Mouse (Mus musculus): ENCODE measurements at regions not wholly inside any gene's neighbourhood (a gene's known extent, or its start where the extent isn't known, plus 50 kb on each side); places are given as distances from the start of the nearest gene placed in this dataset.

GRCm38 (mm10) chr9:31559506-31560225 is 95.4 kb upstream of the Tmem45b start:
- H3K27ac ChIP-seq (ENCODE audit: low read depth), result no peak overlapping the region
- H3K36me3 ChIP-seq (ENCODE audit: control insufficient read depth, insufficient read depth, low read length), result no peaks in the 10 kb centered on the region
- ATAC-seq (replicated peaks; ENCODE audit: low FRiP score, low TSS enrichment, low read depth), result peak; percentile 76
- 31% methylated on average over 18 of the region's 18 CpGs for WGBS
- no peaks in the 10 kb centered on the region for H3K27me3 ChIP-seq (replicated peaks; ENCODE audit: control insufficient read depth, insufficient read depth, low read length)
- no peak overlapping the region for H3K9ac ChIP-seq (ENCODE audit: low read length)
- peak overlapping the region; percentile 19 for H3K4me3 ChIP-seq (ENCODE audit: low read depth, low read length)
- DNase-seq (ENCODE audit: low spot score), result peak; percentile 85
- H3K4me1 ChIP-seq (replicated peaks; ENCODE audit: control insufficient read depth, insufficient read depth, low read length), result no peaks in the 10 kb centered on the region
- H3K4me2 ChIP-seq (ENCODE audit: low read length), result peak overlapping the region; percentile 52
- H3K9me3 ChIP-seq (ENCODE audit: control insufficient read depth, low read length), result no peaks in the 10 kb centered on the region

GRCm38 (mm10) chr9:31543691-31544052 is 79.4 kb upstream of the Tmem45b start:
- Histone ChIP-seq H3K27me3 (replicated peaks; ENCODE audit: control insufficient read depth, insufficient read depth, low read length) (no peaks in the 10 kb centered on the region), H3K27ac (ENCODE audit: low read depth) (no peak overlapping the region), H3K4me1 (replicated peaks; ENCODE audit: control insufficient read depth, insufficient read depth, low read length) (no peaks in the 10 kb centered on the region), H3K9ac (ENCODE audit: low read length) (no peak overlapping the region), H3K36me3 (ENCODE audit: control insufficient read depth, insufficient read depth, low read length) (no peaks in the 10 kb centered on the region), H3K4me3 (ENCODE audit: low read depth, low read length) (no peak overlapping the region), H3K4me2 (ENCODE audit: low read length) (no peak overlapping the region), H3K9me3 (ENCODE audit: control insufficient read depth, low read length) (no peaks in the 10 kb centered on the region)
- ATAC-seq (replicated peaks; ENCODE audit: low FRiP score, low TSS enrichment, low read depth) (peak; percentile 36; the same call in 1 of the 2 replicates), DNase-seq (ENCODE audit: low spot score) (no peak)
- WGBS, result 67% methylated on average over 6 of the region's 6 CpGs

- Histone ChIP-seq H3K4me2 (ENCODE audit: low read length) (no peak overlapping the region), H3K36me3 (ENCODE audit: control insufficient read depth, insufficient read depth, low read length) (no peaks in the 10 kb centered on the region), H3K9ac (ENCODE audit: low read length) (no peak overlapping the region), H3K27ac (ENCODE audit: low read depth) (no peak overlapping the region), H3K4me3 (ENCODE audit: low read depth, low read length) (no peak overlapping the region), H3K9me3 (ENCODE audit: control insufficient read depth, low read length) (no peaks in the 10 kb centered on the region), H3K4me1 (replicated peaks; ENCODE audit: control insufficient read depth, insufficient read depth, low read length) (no peaks in the 10 kb centered on the region), H3K27me3 (replicated peaks; ENCODE audit: control insufficient read depth, insufficient read depth, low read length) (no peaks in the 10 kb centered on the region)
- 10% methylated on average over 13 of the region's 13 CpGs for WGBS
- ATAC-seq (replicated peaks; ENCODE audit: low FRiP score, low TSS enrichment, low read depth) (peak; percentile 82), DNase-seq (ENCODE audit: low spot score) (peak; percentile 96)
Observed at GRCm38 (mm10) chr9:31542909-31543690, 78.8 kb upstream of the Tmem45b start.

- WGBS, result 51% methylated on average over 5 of the region's 5 CpGs
- no peak overlapping the region for H3K4me3 ChIP-seq (ENCODE audit: low read depth, low read length)
- no peaks in the 10 kb centered on the region for H3K36me3 ChIP-seq (ENCODE audit: control insufficient read depth, insufficient read depth, low read length)
- no peaks in the 10 kb centered on the region for H3K9me3 ChIP-seq (ENCODE audit: control insufficient read depth, low read length)
- H3K9ac ChIP-seq (ENCODE audit: low read length), result no peak overlapping the region
- H3K4me2 ChIP-seq (ENCODE audit: low read length), result no peak overlapping the region
- DNase-seq (ENCODE audit: low spot score) (no peak), ATAC-seq (replicated peaks; ENCODE audit: low FRiP score, low TSS enrichment, low read depth) (no peak)
- no peaks in the 10 kb centered on the region for H3K4me1 ChIP-seq (replicated peaks; ENCODE audit: control insufficient read depth, insufficient read depth, low read length)
- H3K27me3 ChIP-seq (replicated peaks; ENCODE audit: control insufficient read depth, insufficient read depth, low read length), result no peaks in the 10 kb centered on the region
- no peak overlapping the region for H3K27ac ChIP-seq (ENCODE audit: low read depth)
Observed at GRCm38 (mm10) chr9:31541615-31542191, 77.4 kb upstream of the Tmem45b start.

DNA sequence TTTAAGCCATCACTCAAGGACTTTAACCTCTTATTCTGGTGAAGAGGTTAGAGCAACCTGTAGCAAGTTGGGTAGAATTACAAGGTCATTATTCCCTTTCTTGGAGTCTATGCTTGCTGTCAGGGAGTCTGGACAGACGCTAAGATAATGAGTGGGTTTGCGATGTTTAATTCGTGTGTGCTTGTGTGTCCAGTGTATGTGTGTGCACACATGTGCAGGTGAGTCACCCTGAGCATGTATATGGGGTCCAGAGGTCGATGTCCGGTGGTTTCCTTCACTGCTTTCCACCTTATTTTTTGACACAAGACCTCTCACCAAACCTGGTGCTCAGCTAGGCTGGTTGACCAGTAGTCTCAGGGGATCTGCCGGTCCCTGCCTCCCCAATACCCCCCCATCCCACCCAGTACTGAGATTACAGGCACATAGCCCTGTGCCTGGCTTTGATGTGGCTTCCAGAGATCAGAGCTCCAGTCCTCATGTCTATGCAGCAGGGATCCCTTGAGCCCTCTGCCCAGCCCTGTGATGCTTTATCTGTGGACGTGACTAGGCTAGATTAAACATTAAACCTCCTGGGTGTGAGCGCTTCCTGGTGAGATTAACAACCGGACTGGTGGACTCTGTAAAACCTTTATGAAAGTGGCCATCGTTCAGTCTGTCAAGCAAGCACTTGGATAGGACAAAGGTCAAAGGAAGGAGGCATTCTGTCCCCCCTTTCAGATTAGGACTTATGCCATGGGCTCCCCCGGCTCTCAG is 74.4 kb upstream of the Tmem45b start:
- Histone ChIP-seq H3K9ac (ENCODE audit: low read length) (no peak overlapping the region), H3K9me3 (ENCODE audit: control insufficient read depth, low read length) (no peaks in the 10 kb centered on the region), H3K27ac (ENCODE audit: low read depth) (peak overlapping the region; percentile 2), H3K4me1 (replicated peaks; ENCODE audit: control insufficient read depth, insufficient read depth, low read length) (no peaks in the 10 kb centered on the region), H3K4me3 (ENCODE audit: low read depth, low read length) (no peak overlapping the region), H3K36me3 (ENCODE audit: control insufficient read depth, insufficient read depth, low read length) (no peaks in the 10 kb centered on the region), H3K27me3 (replicated peaks; ENCODE audit: control insufficient read depth, insufficient read depth, low read length) (no peaks in the 10 kb centered on the region), H3K4me2 (ENCODE audit: low read length) (no peak overlapping the region)
- ATAC-seq (replicated peaks; ENCODE audit: low FRiP score, low TSS enrichment, low read depth) (peak; percentile 89), DNase-seq (ENCODE audit: low spot score) (no peak)
- WGBS, result 65% methylated on average over 11 of the region's 11 CpGs

GRCm38 (mm10) chr9:31529021-31529420 is 64.8 kb upstream of the Tmem45b start:
- H3K4me2 ChIP-seq (ENCODE audit: low read length), result no peak overlapping the region
- no peaks in the 10 kb centered on the region for H3K9me3 ChIP-seq (ENCODE audit: control insufficient read depth, low read length)
- H3K36me3 ChIP-seq (ENCODE audit: control insufficient read depth, insufficient read depth, low read length), result no peaks in the 10 kb centered on the region
- no peak overlapping the region for H3K27ac ChIP-seq (ENCODE audit: low read depth)
- ATAC-seq (replicated peaks; ENCODE audit: low FRiP score, low TSS enrichment, low read depth) (no peak), DNase-seq (ENCODE audit: low spot score) (no peak)
- H3K27me3 ChIP-seq (replicated peaks; ENCODE audit: control insufficient read depth, insufficient read depth, low read length), result no peaks in the 10 kb centered on the region
- 71% methylated on average over 6 of the region's 6 CpGs for WGBS
- H3K9ac ChIP-seq (ENCODE audit: low read length), result no peak overlapping the region
- no peak overlapping the region for H3K4me3 ChIP-seq (ENCODE audit: low read depth, low read length)
- H3K4me1 ChIP-seq (replicated peaks; ENCODE audit: control insufficient read depth, insufficient read depth, low read length), result no peaks in the 10 kb centered on the region

DNA sequence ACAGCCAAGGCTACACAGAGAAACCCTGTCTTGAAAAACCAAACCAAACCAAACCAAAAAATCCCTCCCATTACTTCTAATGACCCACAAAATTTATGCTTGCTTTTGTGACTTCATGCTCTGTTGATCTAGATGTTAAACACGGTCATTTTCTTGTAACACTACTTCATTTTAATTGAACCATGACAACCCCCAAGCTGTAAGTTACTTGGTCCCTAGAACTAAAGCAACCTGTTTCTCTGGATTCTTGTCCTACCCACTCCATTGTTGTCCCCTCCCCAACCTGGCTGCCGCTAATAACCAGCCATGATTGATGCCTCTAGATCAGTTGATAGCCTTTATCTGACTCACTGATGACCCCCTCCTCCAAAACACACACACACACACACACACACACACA is 63.0 kb upstream of the Tmem45b start:
- H3K36me3 ChIP-seq (ENCODE audit: control insufficient read depth, insufficient read depth, low read length), result no peaks in the 10 kb centered on the region
- no peak for ATAC-seq (replicated peaks; ENCODE audit: low FRiP score, low TSS enrichment, low read depth)
- WGBS, result 72% methylated on average over 2 of the region's 2 CpGs

More for the DNA sequence above, 63.0 kb upstream of the Tmem45b start:
- Histone ChIP-seq H3K4me3 (ENCODE audit: low read depth, low read length) (no peak overlapping the region), H3K27me3 (replicated peaks; ENCODE audit: control insufficient read depth, insufficient read depth, low read length) (no peaks in the 10 kb centered on the region), H3K27ac (ENCODE audit: low read depth) (no peak overlapping the region), H3K9ac (ENCODE audit: low read length) (no peak overlapping the region), H3K4me1 (replicated peaks; ENCODE audit: control insufficient read depth, insufficient read depth, low read length) (no peaks in the 10 kb centered on the region), H3K4me2 (ENCODE audit: low read length) (no peak overlapping the region), H3K9me3 (ENCODE audit: control insufficient read depth, low read length) (no peaks in the 10 kb centered on the region)
- no peak for DNase-seq (ENCODE audit: low spot score)
